Mouse (Mus musculus) forebrain, embryonic 12.5 days (tissue): ENCODE measurements around the gene Btg2. TPM values are rescaled to one million over a fixed set of nuclear protein-coding genes. Genes with fewer than 3 reads are reported as not detected.

ENCODE experiments used
- ATAC-seq: fragments of 200-750 bp; cut with Nextera tagmentation; 2 replicates; pipeline ENCODE4 v1.8.0; 2017; ENCODE audit warnings: moderate TSS enrichment; ENCODE audit not compliant: low FRiP score
- H3K27ac ChIP-seq: fragments of 300-500 bp; sonication (generic); 2 replicates; pipeline ENCODE4 v1.5.1; 2016; ENCODE audit warnings: mild to moderate bottlenecking
- H3K27me3 ChIP-seq: fragments of 300-500 bp; sonication (generic); 2 replicates; pipeline ENCODE4 v1.6.1; 2016; ENCODE audit warnings: mild to moderate bottlenecking
- H3K36me3 ChIP-seq: fragments of 300-500 bp; sonication (generic); replicated peaks from 2 replicates; pipeline ENCODE4 v1.6.1; 2016; ENCODE audit warnings: mild to moderate bottlenecking
- H3K4me1 ChIP-seq: fragments of 300-500 bp; sonication (generic); 2 replicates; pipeline ENCODE4 v1.6.1; 2016
- H3K4me2 ChIP-seq: fragments of 300-500 bp; sonication (generic); 2 replicates; pipeline ENCODE4 v1.6.1; 2016; ENCODE audit warnings: mild to moderate bottlenecking, moderate library complexity
- H3K4me3 ChIP-seq: fragments of 300-500 bp; sonication (generic); replicated peaks from 2 replicates; pipeline ENCODE4 v1.5.1; 2016; ENCODE audit warnings: mild to moderate bottlenecking
- H3K9ac ChIP-seq: fragments of 300-500 bp; sonication (generic); 2 replicates; pipeline ENCODE4 v1.6.1; 2016; ENCODE audit warnings: mild to moderate bottlenecking
- H3K9me3 ChIP-seq: fragments of 300-500 bp; sonication (generic); 2 replicates; pipeline ENCODE4 v1.6.1; 2016
- WGBS: fragments of 180-500 bp; shearing (Covaris S2); methylation state at CpG from one replicate; pipeline ENCODE4 v1.1.7; 2016; 5-methylcytosine and 5-hydroxymethylcytosine counted together
- polyA plus RNA-seq: library from polyadenylated mRNA; unstranded; fragments of >200 nt; fragmentation: Nextera tagmentation; extraction: Ambion mirVana; gene quantifications from 2 replicates; pipeline ENCODE4 v1.2.1, GENCODE M21; 2016

The Btg2 gene
- polyA plus RNA-seq, 1 experiment from 2014 or later: 128 TPM

DNA sequence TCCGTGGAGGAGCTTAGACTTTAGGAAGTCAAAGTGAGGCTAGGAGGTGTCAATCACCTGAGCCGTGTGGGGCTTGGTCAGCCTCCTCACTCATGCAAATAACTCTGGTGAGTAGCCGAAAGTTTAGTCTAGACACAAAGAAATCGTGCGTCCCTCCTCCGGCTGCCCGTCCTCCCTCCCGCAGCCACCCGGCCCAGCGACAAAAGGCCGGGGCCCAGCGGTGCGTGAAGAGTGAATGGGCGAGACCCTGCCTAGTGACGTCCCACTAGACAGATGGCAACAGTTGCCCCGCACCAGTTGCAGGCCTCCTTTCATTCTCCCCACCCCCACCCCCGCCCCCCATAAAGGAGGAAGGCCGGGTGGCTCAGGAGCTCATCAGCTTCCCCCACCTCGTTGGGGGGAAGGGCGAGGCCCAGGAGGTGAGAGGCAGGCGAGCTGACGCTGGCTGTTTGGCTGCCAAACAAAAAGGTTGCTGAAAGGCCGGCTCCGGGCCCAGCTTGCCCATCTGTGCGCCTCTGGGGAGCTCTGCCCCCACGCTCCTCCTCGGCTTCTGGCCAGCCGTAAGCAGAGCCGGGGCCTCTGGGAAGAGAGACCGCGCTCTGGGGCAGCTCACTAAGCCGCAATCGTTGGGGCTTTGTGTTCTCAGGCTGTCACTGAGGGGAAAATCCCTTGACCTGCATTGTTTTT is 15.7 kb downstream of the Btg2 start:
- peak overlapping the region; percentile 8; the same call in 1 of the 2 replicates for H3K4me3 ChIP-seq
- peak; percentile 79 for ATAC-seq
- no peaks in the 10 kb centered on the region for H3K9me3 ChIP-seq
- H3K9ac ChIP-seq: peak overlapping the region; percentile 48; the same call in 1 of the 2 replicates
- under 1% methylated on average over 31 of the region's 33 CpGs for WGBS
- no peaks in the 10 kb centered on the region for H3K27me3 ChIP-seq
- H3K36me3 ChIP-seq: no peaks in the 10 kb centered on the region
- peaks cover 95% of the 10 kb centered on the region for H3K4me1 ChIP-seq
- H3K27ac ChIP-seq: peak overlapping the region; percentile 97
- H3K4me2 ChIP-seq: peak overlapping the region; percentile 41

GRCm38 (mm10) chr1:134062411-134063085 is 16.4 kb downstream of the Btg2 start:
- H3K36me3 ChIP-seq: no peaks in the 10 kb centered on the region
- H3K4me1 ChIP-seq: peaks cover 88% of the 10 kb centered on the region
- H3K9ac ChIP-seq: peak overlapping the region; percentile 48; the same call in 1 of the 2 replicates
- 2% methylated on average over 10 of the region's 11 CpGs for WGBS
- no peaks in the 10 kb centered on the region for H3K27me3 ChIP-seq
- ATAC-seq: peak; percentile 54
- H3K27ac ChIP-seq: peak overlapping the region; percentile 97
- H3K4me3 ChIP-seq: peak overlapping the region; percentile 8; the same call in 1 of the 2 replicates
- H3K9me3 ChIP-seq: no peaks in the 10 kb centered on the region
- H3K4me2 ChIP-seq: peak overlapping the region; percentile 65

GRCm38 (mm10) chr1:134061915-134062314 is 17.0 kb downstream of the Btg2 start:
- WGBS: 22% methylated on average over 3 of the region's 3 CpGs
- Histone ChIP-seq H3K9ac (peak overlapping the region; percentile 48; the same call in 1 of the 2 replicates), H3K4me3 (no peak overlapping the region)

GRCm38 (mm10) chr1:134060849-134061569 is 17.9 kb downstream of the Btg2 start:
- under 1% methylated on average over 31 of the region's 31 CpGs for WGBS
- H3K9me3 ChIP-seq: no peaks in the 10 kb centered on the region
- H3K4me3 ChIP-seq: peak overlapping the region; percentile 31
- H3K27ac ChIP-seq: peak overlapping the region; percentile 97
- no peaks in the 10 kb centered on the region for H3K36me3 ChIP-seq
- peaks cover 73% of the 10 kb centered on the region for H3K4me1 ChIP-seq
- ATAC-seq: peak; percentile 81
- H3K9ac ChIP-seq: peak overlapping the region; percentile 48
- H3K4me2 ChIP-seq: peak overlapping the region; percentile 65
- no peaks in the 10 kb centered on the region for H3K27me3 ChIP-seq

More at GRCm38 (mm10) chr1:134061915-134062314, 17.0 kb downstream of the Btg2 start:
- H3K4me1 ChIP-seq: peaks cover 82% of the 10 kb centered on the region
- H3K36me3 ChIP-seq: no peaks in the 10 kb centered on the region
- H3K27me3 ChIP-seq: no peaks in the 10 kb centered on the region
- ATAC-seq: no peak
- peak overlapping the region; percentile 65 for H3K4me2 ChIP-seq
- peak overlapping the region; percentile 97 for H3K27ac ChIP-seq
- no peaks in the 10 kb centered on the region for H3K9me3 ChIP-seq

DNA sequence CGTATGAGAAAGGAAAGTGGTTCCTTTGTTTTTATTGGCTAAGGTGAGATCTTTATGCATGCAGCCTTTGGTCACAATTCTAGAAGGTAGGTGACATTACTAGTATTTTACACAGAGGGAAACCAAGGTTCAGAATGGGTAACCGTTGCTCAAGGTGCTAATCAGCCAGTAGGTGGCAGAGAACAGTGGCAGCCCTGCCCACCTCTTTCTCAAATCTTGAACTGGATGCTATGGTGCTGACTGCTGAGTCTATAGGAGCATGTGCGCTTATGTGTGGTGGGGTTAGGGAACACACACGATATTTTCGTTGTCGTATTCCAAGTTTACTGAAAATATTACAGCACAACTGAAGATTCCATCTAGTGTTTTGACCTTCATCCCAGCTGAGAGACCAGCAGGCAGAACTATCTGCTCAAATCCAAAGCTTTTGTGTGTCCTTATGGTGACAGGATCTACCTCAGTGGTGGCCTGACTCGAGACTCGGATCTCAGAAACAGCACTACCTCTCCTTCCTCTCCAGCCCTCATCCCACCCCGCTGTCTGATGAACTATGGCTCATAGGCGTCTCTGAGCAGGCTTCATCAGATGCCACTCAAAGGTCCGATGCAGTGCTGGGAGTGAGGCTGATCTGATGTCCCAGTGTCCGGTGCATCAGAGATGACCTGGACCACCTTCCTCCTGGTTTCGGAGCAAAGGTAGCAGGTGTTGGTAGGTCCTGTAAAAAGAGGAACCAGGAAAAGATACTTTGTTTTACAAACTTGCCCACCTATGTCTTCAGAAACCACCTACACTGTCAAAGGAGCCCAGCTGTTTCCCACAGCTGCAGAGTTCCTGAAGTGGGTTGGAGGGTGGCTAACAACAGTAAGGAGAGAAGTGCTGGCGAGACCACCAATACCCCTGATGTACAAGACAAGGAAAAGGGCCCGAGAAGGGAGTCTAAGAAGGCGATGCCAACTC is 18.9 kb downstream of the Btg2 start:
- 72% methylated on average over 16 of the region's 16 CpGs for whole genome bisulfite sequencing
- no peak for ATAC-seq
- Histone ChIP-seq H3K4me2 (peak overlapping the region; percentile 65), H3K36me3 (no peaks in the 10 kb centered on the region), H3K4me1 (peaks cover 68% of the 10 kb centered on the region), H3K9ac (peak overlapping the region; percentile 40; the same call in 1 of the 2 replicates), H3K27me3 (no peaks in the 10 kb centered on the region), H3K9me3 (no peaks in the 10 kb centered on the region), H3K27ac (peak overlapping the region; percentile 97), H3K4me3 (peak overlapping the region; percentile 31)

GRCm38 (mm10) chr1:134058870-134059269 is 20.1 kb downstream of the Btg2 start:
- 68% methylated on average over 6 of the region's 6 CpGs for WGBS
- Histone ChIP-seq H3K27ac (0 out of 2 replicates have a peak overlapping the region, but pooled peaks have one; percentile 31), H3K4me1 (peaks cover 60% of the 10 kb centered on the region)

DNA sequence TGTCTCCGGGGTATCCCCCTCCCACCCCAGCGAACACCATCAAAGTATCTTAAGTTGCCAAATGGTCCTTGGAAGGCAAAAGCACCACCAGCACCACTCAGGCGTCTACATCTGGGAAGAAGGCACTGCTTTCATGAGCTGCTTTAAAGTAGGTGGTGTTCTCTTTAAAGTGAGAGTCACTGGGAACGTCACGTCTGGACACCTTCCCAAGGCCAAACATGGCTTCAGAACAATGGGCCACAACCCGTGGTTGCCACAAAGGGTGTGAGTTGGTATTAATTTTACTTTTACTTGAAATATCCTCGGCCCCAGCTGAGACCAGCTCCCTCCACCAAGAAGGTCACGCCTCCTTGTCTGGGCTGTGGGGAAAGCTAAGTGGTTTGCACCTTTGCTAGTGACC is 21.2 kb downstream of the Btg2 start:
- no peak for ATAC-seq
- no peak overlapping the region for H3K9ac ChIP-seq
- H3K4me3 ChIP-seq: no peak overlapping the region
- H3K36me3 ChIP-seq: no peaks in the 10 kb centered on the region
- H3K4me1 ChIP-seq: peaks cover 49% of the 10 kb centered on the region
- 87% methylated on average over 8 of the region's 8 CpGs for WGBS
- no peaks in the 10 kb centered on the region for H3K27me3 ChIP-seq
- no peaks in the 10 kb centered on the region for H3K9me3 ChIP-seq
- H3K4me2 ChIP-seq: no peak overlapping the region
- H3K27ac ChIP-seq: no peak overlapping the region

More at GRCm38 (mm10) chr1:134058870-134059269, 20.1 kb downstream of the Btg2 start:
- no peak for ATAC-seq
- no peak overlapping the region for H3K4me3 ChIP-seq
- H3K9me3 ChIP-seq: no peaks in the 10 kb centered on the region
- no peak overlapping the region for H3K4me2 ChIP-seq
- H3K9ac ChIP-seq: no peak overlapping the region
- no peaks in the 10 kb centered on the region for H3K27me3 ChIP-seq
- H3K36me3 ChIP-seq: no peaks in the 10 kb centered on the region

DNA sequence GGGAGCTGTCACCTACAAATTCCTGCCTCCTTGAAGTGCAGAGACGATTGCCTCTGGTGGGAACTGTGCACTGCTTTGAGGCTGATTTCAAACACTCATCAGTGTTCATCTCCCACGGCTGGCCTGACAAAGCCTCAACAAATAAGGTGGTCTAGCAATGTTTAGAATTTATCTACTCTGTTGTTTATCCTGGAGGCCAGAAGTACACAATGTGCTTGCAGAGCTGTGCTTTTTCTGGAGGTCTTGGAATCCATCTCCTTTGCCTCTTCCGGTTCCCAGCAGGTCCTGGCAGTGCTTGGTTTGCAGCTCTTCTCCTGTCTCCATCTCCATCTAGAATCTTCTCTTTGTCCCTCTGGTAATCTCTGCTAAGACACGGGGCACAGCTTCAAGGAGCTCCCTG is 22.6 kb downstream of the Btg2 start:
- no peak overlapping the region for H3K4me3 ChIP-seq
- no peak for ATAC-seq
- no peak overlapping the region for H3K9ac ChIP-seq
- H3K4me1 ChIP-seq: peaks cover 34% of the 10 kb centered on the region
- H3K4me2 ChIP-seq: no peak overlapping the region
- H3K9me3 ChIP-seq: no peaks in the 10 kb centered on the region
- H3K27ac ChIP-seq: no peak overlapping the region
- H3K27me3 ChIP-seq: no peaks in the 10 kb centered on the region
- WGBS: 80% methylated on average over 4 of the region's 4 CpGs
- H3K36me3 ChIP-seq: no peaks in the 10 kb centered on the region

DNA sequence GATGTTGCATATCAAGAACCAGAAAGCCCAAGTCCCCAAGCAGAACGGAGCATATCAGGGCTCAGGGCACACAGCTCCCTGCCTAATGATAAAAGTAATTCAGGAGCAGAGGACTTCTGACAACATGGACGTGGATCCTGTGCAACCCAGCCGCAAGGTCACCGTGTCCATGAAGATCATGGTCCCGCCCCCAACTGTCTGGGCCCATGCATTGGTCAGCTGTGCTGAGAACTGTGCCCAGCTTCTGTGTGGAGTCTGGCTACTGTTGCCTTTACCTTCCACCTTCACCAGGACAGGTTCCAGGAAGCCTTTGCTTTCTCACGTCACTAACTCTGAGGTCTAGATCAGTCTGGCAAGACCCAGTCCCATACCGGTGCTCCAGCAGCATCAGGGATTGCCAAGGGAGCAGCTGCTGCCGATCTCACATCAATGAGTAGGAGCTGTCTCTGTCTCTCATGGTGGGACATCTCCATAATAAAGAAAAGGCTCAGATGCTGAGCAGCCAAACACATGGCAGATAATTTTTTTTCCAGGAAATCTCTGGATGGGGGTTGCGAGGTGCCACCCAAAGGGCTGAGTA is 23.2 kb downstream of the Btg2 start:
- Histone ChIP-seq H3K4me3 (no peak overlapping the region), H3K4me2 (no peak overlapping the region), H3K27ac (no peak overlapping the region), H3K27me3 (no peaks in the 10 kb centered on the region), H3K9me3 (no peaks in the 10 kb centered on the region), H3K4me1 (peaks cover 29% of the 10 kb centered on the region), H3K9ac (no peak overlapping the region), H3K36me3 (no peaks in the 10 kb centered on the region)
- 89% methylated on average over 9 of the region's 9 CpGs for WGBS
- no peak for ATAC-seq

GRCm38 (mm10) chr1:134055058-134055457 is 23.9 kb downstream of the Btg2 start:
- no peaks in the 10 kb centered on the region for H3K27me3 ChIP-seq
- no peak overlapping the region; the same call in 1 of the 2 replicates for H3K27ac ChIP-seq
- no peak overlapping the region for H3K4me3 ChIP-seq
- no peaks in the 10 kb centered on the region for H3K9me3 ChIP-seq
- H3K4me2 ChIP-seq: 0 out of 2 replicates have a peak overlapping the region, but pooled peaks have one; percentile 6
- no peak overlapping the region for H3K9ac ChIP-seq
- H3K36me3 ChIP-seq: no peaks in the 10 kb centered on the region
- peaks cover 22% of the 10 kb centered on the region for H3K4me1 ChIP-seq
- ATAC-seq: no peak
- 80% methylated on average over 9 of the region's 9 CpGs for WGBS

- Histone ChIP-seq H3K27ac (no peak overlapping the region), H3K36me3 (no peaks in the 10 kb centered on the region), H3K27me3 (no peaks in the 10 kb centered on the region), H3K9me3 (no peaks in the 10 kb centered on the region), H3K4me2 (no peak overlapping the region), H3K9ac (no peak overlapping the region), H3K4me1 (peaks cover 9% of the 10 kb centered on the region), H3K4me3 (no peak overlapping the region)
- ATAC-seq: peak; percentile 80; the same call in 1 of the 2 replicates
- 10% methylated on average over 6 of the region's 6 CpGs for WGBS
Measured at GRCm38 (mm10) chr1:134053207-134053606, 25.7 kb downstream of the Btg2 start.
